Mouse (Mus musculus): Measurements from ENCODE around the gene Wdr81. TPM values are rescaled to one million over a fixed set of nuclear protein-coding genes. Genes with fewer than 3 reads are reported as not detected.
A peak's percentile ranks its signal among the peaks of the same experiment; 100 is the strongest.

Wdr81 gene
- 4.5 and 6.0 TPM in 2 replicates for total RNA-seq (2017)

DNA sequence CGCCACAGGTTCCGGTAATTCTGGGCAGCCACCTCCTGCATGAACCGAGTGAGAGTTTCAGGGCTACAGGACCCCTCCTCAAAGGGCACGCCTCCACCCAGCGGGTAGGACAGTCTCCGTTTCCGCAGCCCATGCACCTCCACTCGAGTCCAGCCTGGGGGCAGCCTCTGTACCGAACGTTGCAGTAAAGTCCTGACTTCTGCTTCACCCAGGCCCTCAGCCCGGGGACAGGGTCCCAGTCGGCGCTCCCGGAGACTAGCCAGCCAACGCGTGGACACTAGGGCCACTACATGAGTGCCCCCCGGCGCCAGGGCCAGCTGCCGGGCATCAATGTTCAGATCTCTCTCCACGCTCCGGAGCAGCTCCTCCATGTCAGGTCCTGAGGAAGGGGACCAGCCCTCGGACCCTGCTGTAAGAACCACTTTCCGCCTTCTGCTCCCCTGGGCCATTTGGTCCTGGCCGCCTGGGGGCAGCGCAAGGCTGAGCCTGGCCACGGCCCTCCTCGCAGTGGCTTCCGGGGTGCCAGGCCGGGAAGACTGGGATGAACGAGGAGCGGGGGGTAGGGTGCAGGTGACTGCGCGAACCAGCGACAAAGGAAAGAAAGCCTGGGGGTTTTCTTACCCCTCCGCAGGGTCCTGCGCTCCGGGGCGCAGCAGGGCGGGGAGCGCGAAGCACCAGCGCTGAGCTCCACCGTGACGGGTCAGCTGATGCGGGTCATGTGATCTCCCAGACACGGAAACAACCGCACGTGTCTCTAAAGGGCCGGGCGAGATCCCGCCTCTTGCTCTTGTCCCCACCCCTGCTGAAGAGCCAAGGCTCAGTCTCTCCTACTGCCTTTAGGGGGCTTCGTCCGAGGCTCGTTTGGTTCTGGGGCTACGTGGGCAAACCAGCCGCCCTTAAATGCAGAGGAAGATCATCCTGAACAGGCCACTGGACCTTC lies at the start of gene Wdr81:
Gene Wdr81, minus strand, starts transcription at position 727 of the 940 bp plus-strand sequence.
- peak; percentile 83 for ATAC-seq (replicated peaks in 1 of 2; ENCODE audit: insufficient read depth in 1 of 2, low FRiP score in 2 of 2, low TSS enrichment in 1 of 2, low read depth in 1 of 2, poor library complexity in 2 of 2, severe bottlenecking in 2 of 2)

DNA sequence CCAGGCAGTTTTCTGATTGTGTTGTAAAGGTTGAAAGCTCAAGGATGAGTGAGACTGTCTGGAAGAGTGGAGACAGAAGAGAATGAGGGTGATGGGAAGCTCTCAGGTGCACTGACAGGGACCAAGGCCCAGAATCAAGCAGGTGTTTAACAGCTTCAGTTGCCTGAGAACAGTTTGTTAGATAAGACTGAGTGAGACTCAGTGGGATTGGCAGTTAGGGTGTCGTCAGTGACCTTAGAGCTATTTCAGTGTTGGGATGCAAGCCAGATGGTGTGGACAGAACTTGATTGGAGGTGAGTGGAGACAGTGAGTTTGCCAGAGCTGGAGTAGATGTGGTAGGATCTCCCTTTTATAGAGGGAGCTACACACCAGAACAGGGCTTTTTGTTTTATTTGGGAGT lies 43.6 kb upstream of the Wdr81 start:
- ATAC-seq (replicated peaks in 1 of 2; ENCODE audit: insufficient read depth in 1 of 2, low FRiP score in 2 of 2, low TSS enrichment in 1 of 2, low read depth in 1 of 2, poor library complexity in 2 of 2, severe bottlenecking in 2 of 2) = no peak

DNA sequence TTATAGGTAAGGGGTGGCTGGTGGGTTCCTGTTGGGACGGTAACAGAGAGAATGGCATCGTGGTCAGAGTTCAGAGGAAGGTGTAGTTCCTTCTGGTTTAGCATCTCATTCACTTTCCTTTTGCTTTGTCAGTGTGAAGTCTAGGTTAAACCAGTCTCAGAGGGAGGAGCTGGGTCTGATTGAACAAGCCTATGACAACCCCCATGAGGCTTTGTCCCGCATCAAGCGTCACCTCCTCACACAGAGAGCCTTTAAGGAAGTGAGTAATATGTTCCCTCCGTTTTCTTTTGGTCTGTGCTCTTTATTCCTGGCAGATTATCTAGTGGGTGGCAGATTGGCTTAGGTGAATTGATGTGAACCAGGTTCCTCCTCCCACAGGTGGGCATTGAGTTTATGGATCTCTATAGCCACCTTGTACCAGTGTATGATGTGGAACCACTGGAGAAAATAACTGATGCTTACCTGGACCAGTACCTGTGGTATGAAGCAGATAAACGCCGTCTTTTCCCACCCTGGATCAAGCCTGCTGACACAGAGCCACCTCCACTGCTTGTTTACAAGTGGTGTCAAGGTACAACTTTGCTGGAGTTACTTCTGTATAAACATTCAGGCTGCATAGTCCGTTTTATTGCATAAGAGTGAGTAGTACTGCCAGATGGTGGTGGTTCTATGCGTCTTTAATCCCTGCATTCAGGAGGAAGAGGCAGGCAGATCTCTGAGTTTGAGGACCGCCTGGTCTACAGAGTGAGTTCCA lies 40.0 kb upstream of the Wdr81 start:
- no peak for ATAC-seq (replicated peaks in 1 of 2; ENCODE audit: insufficient read depth in 1 of 2, low FRiP score in 2 of 2, low TSS enrichment in 1 of 2, low read depth in 1 of 2, poor library complexity in 2 of 2, severe bottlenecking in 2 of 2)

DNA sequence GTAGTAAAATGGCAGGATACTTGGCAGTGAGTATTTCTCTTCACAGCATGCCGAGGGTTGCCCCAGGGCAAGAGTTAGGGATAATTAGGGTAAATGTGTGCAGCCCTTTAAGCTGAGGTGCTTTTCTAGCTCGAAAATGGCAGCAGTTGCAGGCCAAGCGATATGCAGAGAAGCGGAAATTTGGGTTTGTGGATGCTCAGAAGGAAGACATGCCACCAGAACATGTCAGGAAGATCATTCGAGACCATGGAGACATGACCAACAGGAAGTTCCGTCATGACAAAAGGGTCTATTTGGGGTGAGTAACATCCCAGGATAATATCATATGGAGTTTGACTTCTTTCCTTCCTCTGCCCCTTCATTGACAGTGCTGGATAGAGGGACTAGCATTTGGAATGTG lies 33.0 kb upstream of the Wdr81 start:
- ATAC-seq (replicated peaks in 1 of 2; ENCODE audit: insufficient read depth in 1 of 2, low FRiP score in 2 of 2, low TSS enrichment in 1 of 2, low read depth in 1 of 2, poor library complexity in 2 of 2, severe bottlenecking in 2 of 2) = no peak

DNA sequence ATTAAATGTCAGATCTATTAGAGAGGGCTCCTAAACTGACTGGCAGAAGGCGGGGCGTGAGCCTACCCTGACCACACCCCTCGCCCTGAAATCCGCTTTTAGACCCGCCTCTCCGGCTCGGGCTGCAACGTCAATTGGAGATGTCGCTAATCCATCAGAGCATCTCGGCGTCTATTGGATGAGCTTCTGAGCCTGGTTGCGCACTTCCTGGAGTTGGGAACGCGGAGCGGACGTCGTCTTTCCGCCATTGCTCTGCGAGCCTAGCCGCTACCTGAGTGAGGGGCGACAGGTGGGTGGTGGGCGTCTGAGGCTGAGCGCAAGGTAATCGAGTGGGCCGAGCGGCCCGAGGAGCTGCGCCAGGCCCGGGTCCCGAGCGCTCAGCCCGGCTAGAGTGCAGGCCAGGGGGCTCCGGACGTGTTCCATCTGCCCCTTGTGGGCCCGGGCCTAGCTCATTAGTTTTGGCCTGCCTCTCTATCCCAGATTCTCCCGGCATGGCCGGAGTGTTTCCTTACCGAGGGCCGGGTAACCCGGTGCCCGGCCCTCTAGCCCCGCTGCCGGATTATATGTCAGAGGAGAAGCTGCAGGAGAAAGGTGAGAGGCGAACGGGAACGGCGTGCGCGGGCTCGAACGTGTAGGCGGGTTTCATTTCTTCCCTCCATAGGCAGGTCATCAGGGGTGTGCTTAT lies 32.2 kb upstream of the Wdr81 start, which contains the start of gene Prpf8:
Gene Prpf8, plus strand, starts transcription at position 216 of the 685 bp plus-strand sequence.
- ATAC-seq (replicated peaks in 1 of 2; ENCODE audit: insufficient read depth in 1 of 2, low FRiP score in 2 of 2, low TSS enrichment in 1 of 2, low read depth in 1 of 2, poor library complexity in 2 of 2, severe bottlenecking in 2 of 2) = peak; percentile 99 to 100

DNA sequence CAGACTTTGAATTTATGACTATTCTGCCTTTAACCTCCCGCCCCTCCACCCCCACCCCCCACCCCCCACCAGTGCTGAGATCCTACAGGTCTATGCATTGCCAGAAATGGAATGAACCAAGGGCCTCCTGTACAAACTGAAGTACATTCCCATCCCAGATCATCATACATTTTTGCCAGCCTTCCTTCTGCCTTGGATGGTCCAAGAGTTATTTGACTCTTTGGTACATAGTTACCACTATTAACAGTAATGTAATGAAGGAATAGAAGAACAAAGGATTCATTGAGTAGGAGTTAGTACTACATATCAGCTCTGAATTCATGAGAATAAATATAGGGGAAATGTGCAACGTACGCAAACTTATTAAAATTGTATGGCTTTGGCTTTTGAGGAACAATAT lies 31.7 kb upstream of the Wdr81 start:
- no peak for ATAC-seq (replicated peaks in 1 of 2; ENCODE audit: insufficient read depth in 1 of 2, low FRiP score in 2 of 2, low TSS enrichment in 1 of 2, low read depth in 1 of 2, poor library complexity in 2 of 2, severe bottlenecking in 2 of 2)

DNA sequence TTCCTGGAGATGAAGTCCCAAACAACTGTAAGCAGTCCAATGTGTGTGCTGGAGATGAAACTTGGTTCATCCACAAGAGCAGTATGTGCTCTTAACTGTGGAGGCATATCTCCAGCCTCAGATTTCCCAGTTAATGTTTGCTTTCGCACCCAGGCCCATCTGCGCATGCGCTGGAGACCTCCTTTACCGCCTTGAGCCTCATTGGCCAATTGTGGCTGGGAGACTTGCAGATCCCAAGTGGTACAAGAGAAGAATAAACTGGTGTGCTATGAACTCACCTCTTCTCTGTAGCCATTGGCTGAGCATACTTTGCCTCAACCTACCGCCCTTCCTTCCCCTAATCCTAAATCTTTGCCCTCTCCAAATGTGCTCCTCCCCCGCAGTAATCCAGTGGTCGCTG lies 18.9 kb upstream of the Wdr81 start:
- ATAC-seq (replicated peaks in 1 of 2; ENCODE audit: insufficient read depth in 1 of 2, low FRiP score in 2 of 2, low TSS enrichment in 1 of 2, low read depth in 1 of 2, poor library complexity in 2 of 2, severe bottlenecking in 2 of 2) = no peak

DNA sequence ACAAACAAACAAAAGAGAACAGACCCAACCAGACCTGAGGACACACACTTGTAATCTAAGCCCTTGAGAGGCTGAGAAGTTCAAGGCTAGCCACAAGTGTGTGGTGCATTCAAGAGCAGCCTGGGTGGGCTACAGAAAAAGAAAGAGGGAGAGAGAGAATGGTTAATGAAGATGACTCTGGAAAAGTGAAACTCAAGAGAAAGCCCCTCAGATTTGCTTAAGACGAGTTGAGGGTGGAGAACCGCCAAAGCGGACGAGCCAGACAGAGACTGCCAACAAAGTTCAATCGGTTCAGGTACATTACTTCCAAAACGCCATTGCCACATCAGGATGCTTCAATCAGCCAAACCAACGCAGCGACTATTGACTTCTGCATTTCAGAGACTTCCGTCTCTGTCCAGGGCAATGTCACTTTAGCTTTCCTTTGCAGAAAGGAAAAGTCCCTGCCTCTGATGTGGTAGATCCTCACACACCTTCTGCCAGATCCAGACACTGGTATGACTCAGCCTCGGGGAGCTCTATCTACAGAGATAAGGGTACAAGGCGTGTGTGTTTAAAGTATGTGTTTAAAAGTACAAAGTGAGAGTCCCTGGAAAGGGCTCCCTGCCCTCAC lies 18.1 kb upstream of the Wdr81 start:
- ATAC-seq (replicated peaks in 1 of 2; ENCODE audit: insufficient read depth in 1 of 2, low FRiP score in 2 of 2, low TSS enrichment in 1 of 2, low read depth in 1 of 2, poor library complexity in 2 of 2, severe bottlenecking in 2 of 2) = 0 out of 4 replicates have a peak, but pooled peaks of 1 of the 2 experiments have one; percentile 13

DNA sequence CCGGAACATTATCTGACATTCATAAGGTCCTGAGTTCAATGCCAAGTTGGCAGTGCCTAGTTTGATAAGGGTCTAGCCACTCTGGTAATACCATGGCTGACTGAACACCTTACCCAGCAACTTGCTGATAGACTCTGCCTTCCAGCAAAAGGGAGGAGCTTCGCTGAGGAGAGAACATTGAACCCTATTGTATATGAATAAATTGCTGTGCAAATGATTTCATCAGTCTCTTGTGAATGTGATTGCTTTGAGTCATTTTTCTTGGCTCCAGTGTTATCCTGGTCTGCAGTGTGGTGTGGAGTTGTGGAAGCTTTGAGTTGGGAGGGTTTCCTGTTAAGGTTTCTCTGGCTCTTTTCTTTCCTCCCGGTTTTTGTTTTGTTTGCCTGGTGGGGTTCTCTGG lies 16.2 kb upstream of the Wdr81 start:
- no peak for ATAC-seq (replicated peaks in 1 of 2; ENCODE audit: insufficient read depth in 1 of 2, low FRiP score in 2 of 2, low TSS enrichment in 1 of 2, low read depth in 1 of 2, poor library complexity in 2 of 2, severe bottlenecking in 2 of 2)

DNA sequence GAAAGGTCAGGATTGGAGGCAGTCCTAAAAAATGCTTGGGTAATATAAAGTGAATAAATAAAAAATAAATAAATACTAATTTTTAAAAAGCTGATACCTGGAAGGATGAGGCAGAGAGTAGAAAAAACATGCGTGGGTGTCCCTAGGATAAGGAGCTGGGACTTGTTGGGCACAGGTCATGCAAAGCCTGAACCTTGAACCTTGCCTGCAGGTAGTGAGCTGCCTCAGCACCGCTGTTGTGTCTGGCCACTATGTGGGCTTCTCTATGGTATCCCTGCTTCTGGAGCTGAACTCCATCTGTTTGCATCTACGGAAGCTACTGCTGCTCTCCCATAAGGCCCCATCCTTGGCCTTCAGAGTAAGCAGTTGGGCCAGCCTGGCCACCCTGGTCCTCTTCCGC lies 14.7 kb upstream of the Wdr81 start:
- ATAC-seq (replicated peaks in 1 of 2; ENCODE audit: insufficient read depth in 1 of 2, low FRiP score in 2 of 2, low TSS enrichment in 1 of 2, low read depth in 1 of 2, poor library complexity in 2 of 2, severe bottlenecking in 2 of 2) = no peak

DNA sequence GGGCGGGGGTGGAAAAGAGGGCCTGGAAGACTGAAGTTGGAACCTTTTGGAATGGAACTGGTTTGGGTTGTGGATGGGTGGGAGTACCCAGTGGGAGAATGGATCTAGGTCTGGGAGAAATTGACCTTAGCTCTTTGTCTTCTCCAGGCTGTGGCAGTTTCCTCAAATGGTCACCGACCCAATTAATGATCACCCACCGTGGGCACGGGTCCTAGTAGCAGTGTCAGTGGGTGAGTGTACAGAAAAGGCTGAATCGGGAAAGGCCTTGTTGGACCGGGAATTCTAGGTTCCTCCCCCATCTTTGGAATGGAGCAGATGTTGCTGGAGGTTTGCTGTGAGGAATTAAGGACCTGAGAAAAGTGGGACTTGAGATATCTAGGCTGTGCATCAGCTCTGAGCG lies 13.9 kb upstream of the Wdr81 start:
- ATAC-seq (replicated peaks in 1 of 2; ENCODE audit: insufficient read depth in 1 of 2, low FRiP score in 2 of 2, low TSS enrichment in 1 of 2, low read depth in 1 of 2, poor library complexity in 2 of 2, severe bottlenecking in 2 of 2) = no peak

DNA sequence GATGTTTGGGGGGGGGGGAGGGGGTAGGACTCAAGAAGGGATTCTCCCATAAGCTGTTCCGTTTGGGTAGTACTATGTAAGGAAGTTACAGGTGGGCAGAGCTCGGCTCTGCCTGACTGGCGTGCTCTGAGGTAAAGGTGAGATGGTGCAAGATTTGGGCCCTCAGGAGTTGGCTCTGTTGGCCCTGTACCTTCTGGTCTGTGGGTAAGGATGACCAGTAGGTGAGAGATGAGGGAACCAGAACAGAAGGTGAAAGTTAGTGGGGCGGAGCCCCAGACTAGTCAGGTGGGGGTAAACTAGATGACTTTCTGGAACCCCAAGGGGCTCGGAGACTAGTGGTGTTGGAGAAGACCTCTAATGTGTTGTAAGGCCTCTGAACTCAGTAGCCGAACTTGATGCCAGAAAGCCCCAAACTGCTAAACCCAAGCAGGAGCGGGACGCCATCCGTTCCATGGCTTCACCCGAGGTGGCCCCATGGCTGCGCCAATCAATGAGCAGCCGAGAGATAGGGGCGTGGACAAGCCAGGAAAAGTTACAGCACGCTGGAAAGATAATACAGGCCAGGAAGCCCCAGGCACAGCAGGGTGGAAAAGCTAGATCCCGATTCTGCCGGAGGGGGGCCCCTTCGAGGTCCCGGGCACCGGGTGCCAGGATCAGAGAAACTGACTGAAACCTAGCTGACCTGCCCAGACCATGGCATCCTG lies 13.1 kb upstream of the Wdr81 start:
- peak; percentile 61 to 80; a peak in 3 of 4 replicates for ATAC-seq (replicated peaks in 1 of 2; ENCODE audit: insufficient read depth in 1 of 2, low FRiP score in 2 of 2, low TSS enrichment in 1 of 2, low read depth in 1 of 2, poor library complexity in 2 of 2, severe bottlenecking in 2 of 2)

DNA sequence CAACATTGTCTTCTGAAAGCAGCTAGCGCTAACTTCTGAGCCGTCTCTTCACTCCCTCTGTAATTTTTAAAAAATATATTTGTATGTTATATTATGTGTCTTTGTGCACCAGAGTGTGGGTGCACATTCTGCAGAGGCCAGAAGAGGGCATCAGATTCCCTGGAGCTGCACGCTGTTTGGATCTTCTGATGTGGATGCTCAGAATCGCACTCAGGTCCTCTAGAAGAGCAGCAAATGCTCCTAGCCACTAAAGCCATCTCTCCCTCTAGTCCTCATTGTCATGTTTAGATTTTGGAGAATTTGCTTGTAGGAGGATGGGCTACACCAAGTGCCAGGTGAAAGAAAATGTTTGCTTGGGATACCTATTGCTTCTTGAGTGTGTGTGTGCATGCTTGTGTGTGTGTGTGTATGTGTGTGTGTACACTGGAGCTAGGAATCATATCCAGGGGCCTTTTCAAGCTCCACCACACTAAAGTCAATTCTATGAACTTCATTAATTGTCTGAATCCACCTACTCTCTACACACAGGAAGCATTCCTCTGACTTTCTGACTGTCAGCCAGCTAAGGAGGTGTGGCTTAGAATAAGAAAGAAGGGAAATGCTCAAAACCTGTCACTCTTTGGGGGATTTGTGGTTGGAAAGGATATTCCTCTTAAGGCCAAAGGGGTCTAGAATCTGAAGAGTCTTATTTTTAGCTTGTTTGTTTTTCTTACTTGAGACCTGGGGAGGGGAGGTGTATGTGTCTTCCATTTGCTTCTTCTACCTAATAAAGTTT lies 12.4 kb upstream of the Wdr81 start:
- ATAC-seq (replicated peaks in 1 of 2; ENCODE audit: insufficient read depth in 1 of 2, low FRiP score in 2 of 2, low TSS enrichment in 1 of 2, low read depth in 1 of 2, poor library complexity in 2 of 2, severe bottlenecking in 2 of 2) = no peak

DNA sequence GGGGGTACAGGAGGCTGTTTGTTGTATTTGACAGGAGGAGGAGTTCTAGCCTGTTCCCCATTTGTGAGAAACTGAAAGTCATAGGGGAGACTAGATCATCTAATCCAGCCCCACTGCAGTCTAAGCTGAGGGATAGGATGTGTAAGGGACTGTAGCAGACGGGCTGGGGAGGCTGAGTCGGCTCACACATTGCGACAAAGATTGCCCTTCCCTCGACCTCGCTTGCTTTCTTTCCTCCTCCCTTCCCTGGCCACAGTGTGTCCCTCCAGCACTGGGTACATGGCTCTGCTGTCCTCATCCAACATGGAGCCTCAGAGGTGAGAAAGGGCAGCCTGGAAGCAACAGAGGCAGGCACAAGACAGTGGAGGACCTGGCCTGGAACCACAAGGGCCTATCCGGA lies 10.5 kb upstream of the Wdr81 start:
- ATAC-seq (replicated peaks in 1 of 2; ENCODE audit: insufficient read depth in 1 of 2, low FRiP score in 2 of 2, low TSS enrichment in 1 of 2, low read depth in 1 of 2, poor library complexity in 2 of 2, severe bottlenecking in 2 of 2) = no peak

DNA sequence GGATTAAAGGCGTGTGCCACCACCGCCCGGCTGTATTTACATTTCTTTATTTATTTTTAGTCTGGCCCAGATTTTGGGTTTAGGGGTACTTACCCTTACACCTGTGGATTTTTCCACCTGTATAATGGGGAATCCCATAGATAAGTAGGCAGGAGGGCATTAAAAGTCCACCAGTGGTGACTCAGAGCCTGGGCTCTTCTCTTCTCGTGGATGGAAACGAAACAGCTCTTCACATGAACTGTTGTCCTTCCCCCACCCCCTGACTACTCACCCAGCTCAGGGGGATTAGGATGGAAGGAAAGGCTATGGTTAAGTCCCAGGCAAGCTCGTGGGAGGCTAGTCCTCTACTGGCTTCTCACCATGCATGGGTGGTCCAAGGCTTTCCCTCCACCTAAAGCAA lies 9.9 kb upstream of the Wdr81 start:
- ATAC-seq (replicated peaks in 1 of 2; ENCODE audit: insufficient read depth in 1 of 2, low FRiP score in 2 of 2, low TSS enrichment in 1 of 2, low read depth in 1 of 2, poor library complexity in 2 of 2, severe bottlenecking in 2 of 2) = no peak

DNA sequence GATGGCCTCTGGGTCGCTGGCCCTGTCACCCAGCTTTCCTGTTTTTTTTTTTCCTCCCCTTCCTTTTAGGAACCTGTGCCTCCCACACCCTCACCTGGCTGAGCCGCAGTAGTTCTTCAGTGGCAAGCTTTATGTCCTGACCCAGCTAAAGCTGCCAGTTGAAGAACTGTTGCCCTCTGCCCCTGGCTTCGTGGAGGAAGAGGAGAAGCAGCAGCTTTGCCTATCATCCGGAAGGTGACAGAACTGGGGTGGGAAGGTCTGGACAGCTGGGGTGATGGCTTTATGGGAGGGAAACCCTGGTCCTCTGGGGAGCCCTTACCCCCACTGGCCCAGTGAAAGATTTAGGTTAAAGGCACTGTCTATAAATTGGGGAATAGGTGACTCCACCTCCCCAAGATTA lies 9.1 kb upstream of the Wdr81 start:
- ATAC-seq (replicated peaks in 1 of 2; ENCODE audit: insufficient read depth in 1 of 2, low FRiP score in 2 of 2, low TSS enrichment in 1 of 2, low read depth in 1 of 2, poor library complexity in 2 of 2, severe bottlenecking in 2 of 2) = no peak

Data from hematopoietic stem cell, adult 5-6 weeks (primary cell).